Mouse (Mus musculus) spleen, adult 12 weeks (tissue): Measurements from ENCODE around the gene Sgtb.

Source experiments
- DNase-seq: peaks from one replicate; pipeline ENCODE4 v3.0.0; 2022; ENCODE audit warnings: low spot score

Gene Sgtb

DNA sequence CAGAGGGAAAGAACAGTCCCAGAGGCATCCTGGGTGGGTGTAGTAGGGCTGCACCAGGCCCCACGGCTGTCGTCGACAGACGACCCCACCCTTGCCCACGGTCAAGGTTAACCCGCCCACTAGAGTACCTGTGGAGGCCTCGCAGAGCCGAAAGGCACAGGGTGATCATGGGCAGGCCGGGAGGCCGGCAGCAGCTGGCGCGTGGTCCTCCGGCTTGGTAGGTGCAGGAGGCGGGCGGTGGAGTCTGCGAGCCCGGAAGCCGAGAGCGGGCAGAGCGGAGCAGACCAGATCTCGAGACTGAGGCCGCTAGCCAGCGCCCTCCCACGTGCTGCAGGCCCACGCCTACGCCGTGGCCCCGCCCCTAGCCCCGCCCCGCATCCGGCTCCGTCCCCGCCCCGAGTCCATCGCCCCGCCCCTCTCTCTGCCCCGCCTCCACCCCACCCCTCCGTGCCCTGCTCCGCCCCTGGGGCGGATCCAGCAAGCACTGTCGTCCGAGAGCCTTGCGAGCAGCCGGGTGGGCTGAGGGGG is at the start of gene Sgtb, which contains the start of gene Nln:
Sgtb (plus strand) TSS at position 454 of the 528 bp plus-strand sequence.
Nln (minus strand) TSS at position 327 of the 528 bp plus-strand sequence.
- peak; percentile 68 for DNase-seq

GRCm38 (mm10) chr13:104060231-104060630 is 49.3 kb upstream of the Sgtb start:
- no peak for DNase-seq

- no peak for DNase-seq
Observed at GRCm38 (mm10) chr13:104061975-104062750, 47.4 kb upstream of the Sgtb start.

DNA sequence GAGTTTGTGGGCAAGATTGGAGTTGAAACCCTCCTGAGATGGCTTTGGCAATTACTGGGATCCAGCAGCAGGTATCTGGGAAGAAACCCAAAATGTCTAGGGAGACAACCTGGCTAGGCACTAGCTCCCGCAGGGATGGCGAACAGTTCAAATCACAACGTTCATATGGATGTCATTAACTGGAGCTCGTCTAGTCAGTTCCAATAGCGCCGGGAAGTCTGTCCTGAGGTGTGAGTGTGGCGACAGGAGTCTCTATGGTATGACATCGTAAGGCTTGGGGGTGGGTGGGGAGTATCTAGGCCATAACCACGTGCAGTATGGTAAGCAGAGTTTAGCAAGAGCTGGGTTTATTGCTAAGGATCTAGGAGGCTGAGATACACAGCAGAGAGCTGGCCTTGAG is 46.5 kb upstream of the Sgtb start:
- DNase-seq, result no peak

DNA sequence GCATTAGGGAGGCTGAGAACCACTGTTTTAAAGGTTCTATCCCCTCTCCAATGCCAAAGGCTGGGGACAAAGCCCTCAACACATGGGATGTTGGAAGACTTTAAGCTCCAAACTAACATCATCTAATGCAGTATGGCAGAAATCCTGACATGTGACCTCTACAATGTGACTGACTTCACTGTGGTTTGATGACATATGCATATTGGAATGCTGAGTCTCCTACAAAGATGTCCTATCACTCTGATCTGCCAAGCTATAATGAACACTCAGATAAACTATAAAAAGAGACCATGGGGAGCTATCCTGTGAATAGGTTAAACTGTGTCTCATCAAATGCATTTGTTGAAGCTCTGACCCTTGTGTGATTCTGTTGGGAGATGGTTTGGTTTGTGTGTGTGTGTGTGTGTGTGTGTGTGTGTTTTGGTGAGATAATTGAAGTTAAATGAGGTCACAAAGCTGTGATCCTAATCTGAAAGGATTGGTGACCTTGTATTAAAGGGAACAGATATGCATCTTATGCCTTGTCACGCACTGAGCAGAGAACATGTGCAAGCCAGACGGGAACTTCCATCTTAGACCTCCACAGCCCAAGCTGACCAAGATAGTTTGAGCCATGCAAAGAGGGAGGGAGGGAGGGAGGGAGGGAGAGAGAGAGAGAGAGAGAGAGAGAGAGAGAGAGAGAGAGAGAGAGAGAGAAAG is 43.7 kb upstream of the Sgtb start:
- DNase-seq, result no peak

- DNase-seq, result no peak
Observed at GRCm38 (mm10) chr13:104069216-104069615, 40.3 kb upstream of the Sgtb start.

- DNase-seq, result no peak
Observed at GRCm38 (mm10) chr13:104070703-104071102, 38.8 kb upstream of the Sgtb start.

GRCm38 (mm10) chr13:104072351-104072750 is 37.2 kb upstream of the Sgtb start:
- no peak for DNase-seq

- DNase-seq, result no peak
Observed at GRCm38 (mm10) chr13:104074230-104074629, 35.3 kb upstream of the Sgtb start.

- DNase-seq, result no peak
Observed at GRCm38 (mm10) chr13:104074731-104075130, 34.8 kb upstream of the Sgtb start.

- DNase-seq, result no peak
Observed at GRCm38 (mm10) chr13:104076993-104077392, 32.5 kb upstream of the Sgtb start.

DNA sequence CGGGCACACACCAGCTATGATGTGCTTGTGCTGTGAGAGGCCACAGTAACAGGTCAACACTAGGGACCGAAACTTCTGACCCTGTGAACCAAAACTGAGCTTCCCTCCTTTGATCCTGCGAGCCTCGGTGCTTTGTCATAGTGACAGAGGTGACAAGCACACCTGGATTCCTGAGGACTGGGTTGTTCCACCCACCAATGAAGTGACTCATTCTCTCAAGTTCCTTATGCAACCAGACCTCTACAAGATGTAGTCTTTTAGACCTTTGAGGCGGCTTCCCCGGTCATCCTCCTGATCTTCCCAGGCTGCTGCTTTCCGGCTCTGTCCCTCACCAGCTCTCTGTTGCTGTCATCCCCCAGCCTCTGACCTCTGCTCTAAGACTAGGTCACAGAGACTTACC is 27.0 kb upstream of the Sgtb start:
- DNase-seq, result no peak

DNA sequence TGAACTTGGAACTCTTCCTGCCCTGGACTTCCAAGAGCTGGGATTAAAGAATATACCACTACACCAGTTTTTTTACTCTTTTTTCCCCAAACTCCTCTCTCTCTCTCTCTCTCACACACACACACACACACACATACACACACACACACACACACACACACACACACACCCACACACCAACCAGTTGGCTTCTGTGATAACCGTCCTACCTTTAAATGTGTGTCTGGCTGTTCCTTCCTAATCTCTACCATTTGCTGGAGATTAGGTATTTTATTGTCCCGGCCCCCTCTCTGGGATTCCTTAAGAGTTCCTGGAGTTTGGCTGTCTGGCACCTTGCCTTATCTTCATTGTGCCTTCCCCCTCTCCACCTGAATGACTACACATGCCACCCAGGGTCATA is 24.9 kb upstream of the Sgtb start:
- no peak for DNase-seq

- peak; percentile 4 for DNase-seq
Observed at GRCm38 (mm10) chr13:104089387-104089786, 20.2 kb upstream of the Sgtb start.

- DNase-seq, result no peak
Observed at GRCm38 (mm10) chr13:104091734-104092133, 17.8 kb upstream of the Sgtb start.

- DNase-seq, result no peak
Observed at GRCm38 (mm10) chr13:104094531-104095385, 14.8 kb upstream of the Sgtb start.

GRCm38 (mm10) chr13:104095955-104096354 is 13.6 kb upstream of the Sgtb start:
- no peak for DNase-seq

DNA sequence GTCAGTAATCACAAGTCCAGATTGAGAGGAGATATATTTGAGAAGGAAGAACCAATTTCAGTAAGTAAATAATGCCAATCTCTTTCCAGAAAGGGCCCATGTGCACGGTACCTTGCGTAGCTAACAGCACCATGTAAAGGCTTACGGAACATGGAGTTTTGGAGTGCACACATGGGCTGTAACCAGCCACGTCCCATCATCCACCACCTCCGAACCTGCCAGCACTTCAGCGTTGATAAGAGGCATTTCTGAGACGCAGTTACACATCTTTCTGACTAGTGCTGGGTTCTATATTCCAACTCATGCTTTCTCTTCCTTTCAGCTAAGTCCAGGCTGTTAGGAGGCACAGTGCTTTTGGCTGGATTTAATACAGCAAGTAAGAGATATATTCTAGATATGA is 12.4 kb upstream of the Sgtb start:
- no peak for DNase-seq

DNA sequence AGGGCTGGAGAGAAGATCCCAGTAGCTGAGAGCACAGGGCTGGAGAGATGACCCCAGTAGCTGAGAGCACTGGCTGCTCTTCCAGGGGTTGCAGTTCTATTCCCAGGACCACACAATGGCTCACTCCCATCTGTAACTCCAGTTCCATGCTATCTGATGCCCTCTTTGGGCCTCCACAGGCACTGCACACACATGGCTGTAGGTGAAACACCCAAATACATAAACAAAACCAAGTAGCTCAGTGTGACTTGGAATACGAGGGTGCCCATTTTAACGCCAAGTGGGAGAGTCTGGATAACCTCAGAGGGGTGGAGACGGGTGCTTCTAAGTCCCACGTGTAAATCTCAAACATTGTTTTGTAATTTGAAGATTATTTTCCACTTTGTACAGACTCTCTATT is 9.1 kb upstream of the Sgtb start:
- DNase-seq, result no peak

- DNase-seq, result no peak
Observed at GRCm38 (mm10) chr13:104101606-104102235, 7.8 kb upstream of the Sgtb start.

DNA sequence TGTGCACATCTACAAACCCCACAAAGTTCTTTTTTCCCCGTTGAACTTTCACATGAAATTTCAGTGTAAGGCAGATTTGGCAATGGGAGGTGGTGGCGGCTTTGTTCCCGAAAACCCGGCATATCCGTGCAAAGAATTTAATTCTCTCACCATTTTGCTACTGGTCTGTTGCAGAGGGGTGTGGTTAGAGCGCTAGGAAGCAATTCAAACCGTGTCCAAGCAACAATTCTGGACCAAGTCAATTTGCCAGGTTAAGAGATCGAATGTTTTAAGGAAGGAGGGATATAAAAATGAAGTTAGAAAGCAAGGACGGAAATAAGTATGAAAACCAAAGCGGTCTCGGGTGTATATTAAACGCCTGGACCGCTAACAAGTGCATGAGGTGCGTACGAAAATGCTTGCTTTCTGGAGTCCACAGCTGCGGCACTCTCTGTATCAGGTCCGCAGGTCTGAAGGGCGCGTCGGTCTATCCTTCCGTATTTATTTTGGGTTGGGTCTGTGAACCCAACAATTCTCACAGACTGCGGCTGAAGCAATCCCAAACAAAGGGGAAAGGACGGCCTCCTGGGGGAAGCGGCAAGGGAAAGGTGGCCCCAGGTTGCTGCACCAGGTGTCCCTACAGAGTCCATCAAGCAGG is 772 bp upstream of the Sgtb start:
- no peak for DNase-seq
